8 mouse cellular contexts compared by ENCODE assay signal in genomic region chr9:40799837-40800501, GRCm38 (mm10). TPM values are rescaled to one million over a fixed set of nuclear protein-coding genes. Genes with fewer than 3 reads are reported as not detected.
DNase-seq lines count a peak whose midpoint lies in the region; ATAC-seq and TF ChIP-seq lines count a peak whose summit lies in the region.

No protein-coding gene starts in this region.

- peak overlapping the region; percentile 100 for H3K27ac ChIP-seq in hindbrain, postnatal 0 days

- peak overlapping the region; percentile 88 for H3K9ac ChIP-seq in hindbrain, postnatal 0 days (replicated peaks; ENCODE audit: low read length)

- peak; percentile 92 for DNase-seq in ZHBTc4 (ENCODE audit: low read depth, low spot score)
- DNase-seq in cerebellum, postnatal 36 days: peak; percentile 77 to 80
- peak; percentile 60 to 61 for DNase-seq in gastrocnemius, adult 8-10 months (ENCODE audit: low spot score in 2 of 2)
- DNase-seq in hindbrain, postnatal 0 days (ENCODE audit: low spot score): peak; percentile 85
- DNase-seq in left cerebral cortex, postnatal 36 days (ENCODE audit: low spot score in 2 of 2): peak; percentile 51 to 69
- DNase-seq in mesoderm, embryonic 11.5 days (ENCODE audit: low read depth, low spot score): peak; percentile 71
- peak; percentile 59 for DNase-seq in right cerebral cortex, postnatal 25 days
- peak; percentile 58 to 82 for DNase-seq in urinary bladder, postnatal 36 days (ENCODE audit: low spot score in 2 of 2)

- H3K9me3 ChIP-seq in hindbrain, postnatal 0 days (ENCODE audit: low read length): no peaks in the 10 kb centered on the region

- H3K27me3 ChIP-seq in hindbrain, postnatal 0 days (ENCODE audit: insufficient read depth, low read length): no peaks in the 10 kb centered on the region

- peak overlapping the region; percentile 46 for H3K4me3 ChIP-seq in hindbrain, postnatal 0 days (ENCODE audit: low read length)

- peak; percentile 22 for ATAC-seq in hindbrain, postnatal 0 days

- under 1% methylated on average over 30 of the region's 30 CpGs for WGBS in hindbrain, postnatal 0 days

- H3K36me3 ChIP-seq in hindbrain, postnatal 0 days (ENCODE audit: insufficient read depth, low read length): 0 out of 2 replicates have a peak, but pooled peaks cover 3% of the 10 kb centered on the region

- peak overlapping the region; percentile 79 for H3K4me2 ChIP-seq in hindbrain, postnatal 0 days (ENCODE audit: low read depth, low read length)

- no peak for TF ChIP-seq CTCF in hindbrain, postnatal 0 days (IDR thresholded peaks at IDR 0.05; ENCODE audit: low read depth)

- intact Hi-C loops in left cerebral cortex, postnatal 36 days (cut with DNase I): loop anchor here (2.0 kb wide), 3 partner anchors 15 to 43 kb away; no protein-coding TSS in a partner anchor

- 0 out of 2 replicates have a peak, but pooled peaks cover 5% of the 10 kb centered on the region for H3K4me1 ChIP-seq in hindbrain, postnatal 0 days (ENCODE audit: insufficient read depth, low read length)

RNA-seq across cellular contexts. Expression of gene Hspa8, which starts 0.8 kb away (rescaled TPM):
- total RNA-seq in gastrocnemius, adult 8-10 months (2022): 1,000 to 10,000 TPM in 3 of 4 experiments, 100 to 1,000 TPM in 1; 996 to 1,351 (median 1,061) TPM
- 3,796 and 3,887 TPM in 2 replicates for total RNA-seq in hindbrain, postnatal 0 days (2014; rRNA removed)
- 2,316 and 2,371 TPM in 2 replicates for polyA plus RNA-seq in hindbrain, postnatal 0 days (2015; fragmentation: Nextera tagmentation; extraction: Ambion mirVana)
- total RNA-seq in left cerebral cortex, postnatal 36 days (2021): 1,000 to 10,000 TPM; 2,228 to 2,287 TPM

Comparison
In these comparisons a context has a peak if more than half of its experiments do, and no peak if none do; other contexts are left out.
1. Peak in every context shown above with its lines: DNase-seq, ATAC-seq, H3K4me3 ChIP-seq and H3K27ac ChIP-seq.